Mouse (Mus musculus) erythroblast, embryonic 14.5 days (primary cell): ENCODE measurements around the gene Gm30191. TPM values are rescaled to one million over a fixed set of nuclear protein-coding genes. Genes with fewer than 3 reads are reported as not detected.
A peak's percentile ranks its signal among the peaks of the same experiment; 100 is the strongest.

Source experiments
- H3K27me3 ChIP-seq: 2 replicates; pipeline ENCODE4 v1.6.1; 2012; ENCODE audit warnings: inconsistent platforms; ENCODE audit not compliant: control insufficient read depth
- H3K36me3 ChIP-seq: 2 replicates; pipeline ENCODE4 v1.6.1; 2012; ENCODE audit warnings: mild to moderate bottlenecking, inconsistent platforms; ENCODE audit not compliant: control insufficient read depth
- H3K4me1 ChIP-seq: 2 replicates; pipeline ENCODE4 v1.6.1; 2012; ENCODE audit warnings: inconsistent platforms; ENCODE audit not compliant: control insufficient read depth
- H3K4me3 ChIP-seq: replicated peaks from 2 replicates; pipeline ENCODE3; 2012; ENCODE audit warnings: moderate library complexity, mild to moderate bottlenecking, inconsistent platforms
- H3K9me3 ChIP-seq: 2 replicates; pipeline ENCODE4 v1.6.1; 2012; ENCODE audit warnings: low read length, inconsistent platforms, mixed read lengths; ENCODE audit not compliant: control insufficient read depth
- GATA1 ChIP-seq: IDR thresholded peaks from 2 replicates; pipeline ENCODE4 v1.6.1; 2012; ENCODE audit warnings: low read length, inconsistent platforms, mixed read lengths
- TAL1 ChIP-seq: IDR thresholded peaks from 3 replicates; pipeline ENCODE4 v1.6.1; 2012; ENCODE audit warnings: low read length, inconsistent platforms, mixed read lengths
- polyA plus RNA-seq: library from polyadenylated mRNA; stranded (reverse); fragments of >175 nt; gene quantifications from 2 replicates; pipeline ENCODE4 v1.2.3, GENCODE M21; 2012

Gene Gm30191
- polyA plus RNA-seq, 1 experiment, result 0.06 TPM

GRCm38 (mm10) chr4:134237582-134238278, 9.0 kb upstream of the Gm30191 start:
- TF ChIP-seq TAL1 (no peak), GATA1 (no peak)
- Histone ChIP-seq H3K36me3 (no peaks in the 10 kb centered on the region), H3K9me3 (no peaks in the 10 kb centered on the region), H3K4me1 (peaks cover 13% of the 10 kb centered on the region), H3K27me3 (peaks cover 32% of the 10 kb centered on the region), H3K4me3 (no peak overlapping the region)

DNA sequence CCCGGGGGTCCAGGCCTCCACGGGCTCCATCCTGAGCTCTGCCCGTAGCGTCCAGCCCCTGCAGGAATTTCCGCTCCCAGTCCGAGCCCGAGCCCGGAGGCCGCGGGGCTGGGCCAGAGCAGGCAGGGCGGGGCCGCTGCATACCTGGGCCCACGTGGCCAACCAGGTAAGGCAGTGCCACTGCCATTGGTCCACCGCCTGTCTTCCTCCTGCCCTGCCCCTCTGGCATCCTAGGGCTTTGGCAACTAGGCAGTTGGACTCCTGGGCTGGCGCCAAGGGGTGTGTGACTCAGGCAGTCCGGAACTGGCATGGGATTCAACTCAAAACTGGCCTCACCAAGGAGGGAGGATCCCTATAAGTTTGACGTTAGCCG, 8.5 kb upstream of the Gm30191 start, which contains the start of gene Cnksr1:
Gene Cnksr1, minus strand, starts transcription at position 121 of the 373 bp plus-strand sequence.
- Histone ChIP-seq H3K4me3 (no peak within 1 kb of the TSS), H3K4me1 (peaks cover 13% of the 10 kb centered on the region), H3K9me3 (no peaks in the 10 kb centered on the region), H3K36me3 (no peaks in the 10 kb centered on the region), H3K27me3 (peaks cover 32% of the 10 kb centered on the region)
- TF ChIP-seq TAL1 (no peak), GATA1 (no peak)

- H3K27me3 ChIP-seq, result peaks cover 29% of the 10 kb centered on the region
These were observed 8.0 kb upstream of the Gm30191 start for GRCm38 (mm10) chr4:134238686-134239085.

GRCm38 (mm10) chr4:134243516-134244250, 3.1 kb upstream of the Gm30191 start, which contains the start of gene E130218I03Rik:
E130218I03Rik (plus strand) TSS chr4:134243662.
- Histone ChIP-seq H3K4me3 (peak within 1 kb of the TSS; percentile 83), H3K4me1 (peaks cover 25% of the 10 kb centered on the region), H3K9me3 (no peaks in the 10 kb centered on the region), H3K27me3 (peaks cover 30% of the 10 kb centered on the region), H3K36me3 (peaks cover 7% of the 10 kb centered on the region)
- TF ChIP-seq GATA1 (no peak), TAL1 (no peak)

More at GRCm38 (mm10) chr4:134238686-134239085, 8.0 kb upstream of the Gm30191 start:
- Histone ChIP-seq H3K4me3 (no peak overlapping the region), H3K9me3 (no peaks in the 10 kb centered on the region), H3K4me1 (peaks cover 15% of the 10 kb centered on the region), H3K36me3 (peaks cover 3% of the 10 kb centered on the region; the same call in 1 of the 2 replicates)
- TF ChIP-seq GATA1 (no peak), TAL1 (no peak)

DNA sequence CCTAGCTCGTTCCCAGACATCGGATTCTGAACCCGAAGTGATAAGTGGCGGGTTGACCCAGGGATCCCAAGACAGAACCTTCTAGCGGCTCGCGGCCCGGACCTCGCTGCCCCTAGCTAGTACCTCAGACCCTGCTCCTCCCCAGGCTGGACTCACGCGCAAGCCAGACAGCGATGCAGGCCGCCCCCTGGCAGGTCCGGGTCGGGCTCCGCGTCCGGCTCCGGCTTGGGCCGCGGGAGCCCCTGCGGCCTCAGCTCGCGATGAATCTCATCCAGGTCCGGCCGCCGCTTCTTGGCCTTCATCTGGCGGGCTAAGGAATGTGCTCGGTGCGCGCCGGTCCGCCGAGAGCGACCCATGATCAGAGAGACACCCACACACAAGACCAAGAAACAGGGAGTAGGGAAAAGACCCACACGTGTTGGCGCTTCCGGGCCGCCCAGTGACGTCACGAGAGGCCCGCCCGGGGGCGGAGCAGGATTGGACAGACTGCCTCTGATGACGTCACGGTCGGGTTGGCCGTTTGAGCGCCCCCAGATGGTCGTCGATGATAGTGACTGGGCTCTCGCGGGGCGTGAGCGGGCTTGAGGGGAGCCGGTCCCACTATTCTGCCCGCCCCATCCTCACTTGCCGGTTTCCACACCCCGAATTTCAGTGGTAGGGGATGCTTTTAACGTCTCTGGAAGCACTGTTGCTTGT, 1.4 kb upstream of the Gm30191 start, which contains the start of gene Zfp593:
Gene Zfp593, minus strand, starts transcription at position 445 of the 696 bp plus-strand sequence.
- Histone ChIP-seq H3K36me3 (peaks cover 7% of the 10 kb centered on the region), H3K4me1 (peaks cover 29% of the 10 kb centered on the region), H3K9me3 (no peaks in the 10 kb centered on the region), H3K4me3 (peak within 1 kb of the TSS; percentile 83), H3K27me3 (peaks cover 43% of the 10 kb centered on the region)
- TF ChIP-seq GATA1, result no peak; the same call in 1 of the 2 replicates
- TF ChIP-seq TAL1, result no peak; the same call in 2 of the 3 replicates

DNA sequence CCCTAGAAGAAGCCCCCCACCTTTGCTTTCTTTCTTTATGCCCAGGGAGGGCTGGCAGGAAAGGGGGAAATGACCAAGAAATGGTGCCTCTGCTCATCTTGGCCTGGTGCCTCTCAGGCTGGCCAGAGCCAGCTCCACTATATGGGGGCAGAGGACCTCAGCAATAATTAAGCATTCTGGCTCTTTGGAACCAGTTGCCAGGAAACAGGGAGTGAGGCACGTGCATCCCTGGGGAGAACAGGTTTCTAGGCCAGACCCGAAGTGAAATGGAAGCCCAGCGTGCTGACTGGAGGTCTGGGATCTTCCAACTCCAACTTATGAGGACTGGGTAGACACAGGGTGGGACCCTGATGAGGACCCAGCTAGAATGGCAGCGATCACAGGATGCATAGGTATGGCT, 479 bp upstream of the Gm30191 start:
- peaks cover 37% of the 10 kb centered on the region for H3K4me1 ChIP-seq
- TF ChIP-seq GATA1, result no peak
- no peak for TF ChIP-seq TAL1
- H3K36me3 ChIP-seq, result peaks cover 7% of the 10 kb centered on the region
- peaks cover 3% of the 10 kb centered on the region; the same call in 1 of the 2 replicates for H3K9me3 ChIP-seq
- no peak overlapping the region for H3K4me3 ChIP-seq
- peaks cover 53% of the 10 kb centered on the region for H3K27me3 ChIP-seq

- Histone ChIP-seq H3K4me1 (peaks cover 38% of the 10 kb centered on the region), H3K36me3 (no peaks in the 10 kb centered on the region), H3K27me3 (peaks cover 87% of the 10 kb centered on the region), H3K9me3 (peaks cover 3% of the 10 kb centered on the region; the same call in 1 of the 2 replicates), H3K4me3 (no peak overlapping the region)
- no peak for TF ChIP-seq GATA1
- no peak for TF ChIP-seq TAL1
These were observed 2.9 kb downstream of the Gm30191 start for GRCm38 (mm10) chr4:134249651-134250050.

DNA sequence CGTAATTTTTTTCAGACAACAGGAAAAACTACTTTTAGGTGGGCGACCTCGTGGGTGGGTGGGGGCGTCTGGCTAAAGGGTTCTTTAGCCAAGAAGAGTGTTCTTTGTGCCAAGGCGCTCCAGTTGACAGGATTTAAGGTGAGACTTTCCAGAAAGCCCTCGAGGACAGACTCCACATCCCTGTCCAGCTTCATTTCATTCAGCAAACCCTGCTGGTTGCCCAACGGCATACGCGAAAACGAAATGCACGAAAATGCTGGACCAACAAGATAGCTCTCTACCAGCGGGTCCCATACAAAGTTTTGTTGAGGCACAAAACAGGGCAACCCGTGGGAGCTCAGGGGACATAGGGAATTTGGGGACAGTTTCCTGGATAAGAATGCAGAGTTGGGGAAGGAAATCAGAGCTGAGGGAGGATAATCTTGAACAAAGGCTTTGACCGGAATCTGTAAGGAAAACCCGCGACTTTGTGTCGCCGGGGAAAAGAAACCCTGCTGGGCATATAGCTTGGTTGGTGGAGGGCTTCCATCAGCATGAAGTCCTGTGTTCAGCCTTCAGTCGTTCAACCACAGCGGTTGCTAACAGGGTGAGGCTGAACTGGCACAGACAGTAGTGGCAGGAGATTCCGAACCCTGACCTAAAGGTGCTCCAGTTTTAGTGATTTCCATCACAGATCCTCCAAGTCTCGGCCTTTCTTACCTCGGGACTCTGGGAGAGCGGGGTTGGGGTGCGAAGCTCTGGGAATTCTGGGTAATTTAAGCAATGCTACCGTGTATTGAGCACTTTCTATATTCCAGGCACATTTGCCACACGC, 3.6 kb downstream of the Gm30191 start:
- no peaks in the 10 kb centered on the region for H3K36me3 ChIP-seq
- peaks cover 32% of the 10 kb centered on the region for H3K4me1 ChIP-seq
- no peak for TF ChIP-seq GATA1
- TF ChIP-seq TAL1, result no peak
- peaks cover 93% of the 10 kb centered on the region for H3K27me3 ChIP-seq
- peaks cover 3% of the 10 kb centered on the region; the same call in 1 of the 2 replicates for H3K9me3 ChIP-seq
- H3K4me3 ChIP-seq, result no peak overlapping the region
